Comparison of ENCODE assay signal across 16 mouse cellular contexts in genomic region chr9:34749877-34750276, GRCm38 (mm10).
A peak's percentile ranks its signal among the peaks of the same experiment; 100 is the strongest.
DNase-seq lines count a peak whose midpoint lies in the region; ATAC-seq and TF ChIP-seq lines count a peak whose summit lies in the region.
"Had no signal": no experiment of that assay in that cellular context is flagged by ENCODE, and none has a peak within 500 bp of the region (broad histone marks: within the 10 kb centered on the region; RNA-seq: fewer than 3 reads in every experiment).

No protein-coding gene starts in this region.

- no peaks in the 10 kb centered on the region for H3K9me3 ChIP-seq in heart, postnatal 0 days (replicated peaks; ENCODE audit: control insufficient read depth, low read length)
- H3K9me3 ChIP-seq in neural tube, embryonic 15.5 days (replicated peaks): no peaks in the 10 kb centered on the region
- H3K9me3 ChIP-seq: embryonic facial prominence, embryonic 13.5 days; limb, embryonic 10.5 days had no signal

- H3K27me3 ChIP-seq in heart, postnatal 0 days (ENCODE audit: control insufficient read depth, insufficient read depth, low read length): no peaks in the 10 kb centered on the region
- no peaks in the 10 kb centered on the region; the same call in 1 of the 2 replicates for H3K27me3 ChIP-seq in neural tube, embryonic 15.5 days (replicated peaks)
- H3K27me3 ChIP-seq: embryonic facial prominence, embryonic 13.5 days; Patski had no signal

- no peaks in the 10 kb centered on the region for H3K36me3 ChIP-seq in heart, postnatal 0 days (replicated peaks; ENCODE audit: control insufficient read depth, insufficient read depth, low read length)
- H3K36me3 ChIP-seq in neural tube, embryonic 15.5 days: no peaks in the 10 kb centered on the region
- H3K36me3 ChIP-seq: embryonic facial prominence, embryonic 13.5 days; limb, embryonic 10.5 days had no signal

- ATAC-seq in heart, postnatal 0 days (ENCODE audit: insufficient read depth, low read depth): no peak
- peak; percentile 16; the same call in 1 of the 2 replicates for ATAC-seq in neural tube, embryonic 15.5 days (ENCODE audit: low FRiP score)
- ATAC-seq: Patski had no signal

- intact Hi-C loops in heart, postnatal 25 days (cut with DNase I): loop anchor here (2.0 to 10.0 kb wide), 4 partner anchors 89 to 415 kb away; no protein-coding TSS in a partner anchor

- H3K4me3 ChIP-seq in heart, postnatal 0 days (ENCODE audit: low read depth, low read length): no peak overlapping the region
- no peak overlapping the region for H3K4me3 ChIP-seq in neural tube, embryonic 15.5 days (replicated peaks)
- H3K4me3 ChIP-seq: embryonic facial prominence, embryonic 13.5 days; limb, embryonic 10.5 days had no signal

- no peak overlapping the region for H3K4me2 ChIP-seq in heart, postnatal 0 days (ENCODE audit: low read depth, low read length)
- H3K4me2 ChIP-seq in neural tube, embryonic 15.5 days: no peak overlapping the region
- H3K4me2 ChIP-seq: embryonic facial prominence, embryonic 13.5 days had no signal

- TF ChIP-seq CTCF in heart, postnatal 0 days (IDR thresholded peaks at IDR 0.05; ENCODE audit: low read depth): no peak

- WGBS in heart, postnatal 0 days: 29% methylated on average over 4 of the region's 4 CpGs
- 42% methylated on average over 4 of the region's 4 CpGs for WGBS in neural tube, embryonic 15.5 days

- no peak overlapping the region for H3K9ac ChIP-seq in heart, postnatal 0 days (replicated peaks; ENCODE audit: low read depth, low read length)
- H3K9ac ChIP-seq in neural tube, embryonic 15.5 days (replicated peaks): no peak overlapping the region
- H3K9ac ChIP-seq: embryonic facial prominence, embryonic 13.5 days had no signal

- peaks cover 15% of the 10 kb centered on the region for H3K4me1 ChIP-seq in heart, postnatal 0 days (ENCODE audit: control insufficient read depth, insufficient read depth)
- peaks cover 16% of the 10 kb centered on the region for H3K4me1 ChIP-seq in neural tube, embryonic 15.5 days
- H3K4me1 ChIP-seq: embryonic facial prominence, embryonic 13.5 days had no signal

- peak; percentile 10 for DNase-seq in heart, postnatal 0 days (ENCODE audit: low spot score)
- DNase-seq in heart, postnatal 25 days (ENCODE audit: low spot score): no peak
- peak; percentile 48 to 53 for DNase-seq in right cerebral cortex, postnatal 10 days (ENCODE audit: low spot score in 2 of 2)
- DNase-seq in right cerebral cortex, postnatal 36 days (ENCODE audit: low spot score in 2 of 2): no peak
- DNase-seq in cerebellum, adult 9-10 months: peak; percentile 83
- DNase-seq in urinary bladder, adult 18-20 months (ENCODE audit: low spot score in 2 of 2): no peak
- no peak for DNase-seq in retina, postnatal 1 day
- DNase-seq: heart, adult 11 months; kidney, adult 9 months; thymus, postnatal 4 days had no signal

- peak overlapping the region; percentile 49; the same call in 1 of the 2 replicates for H3K27ac ChIP-seq in heart, postnatal 0 days (ENCODE audit: low read depth)
- no peak overlapping the region for H3K27ac ChIP-seq in neural tube, embryonic 15.5 days (replicated peaks)
- H3K27ac ChIP-seq: embryonic facial prominence, embryonic 13.5 days; limb, embryonic 10.5 days; macrophage; stomach, postnatal 0 days had no signal

- no peak for TF ChIP-seq EP300 in heart, postnatal 0 days (IDR thresholded peaks at IDR 0.05; ENCODE audit: low read depth)

Comparison
In these comparisons a context has a peak if more than half of its experiments do, and no peak if none do; other contexts are left out.
1. DNase-seq: peak in heart, postnatal 0 days (single experiment), right cerebral cortex, postnatal 10 days (2 of 2) and cerebellum, adult 9-10 months (single experiment); none in heart, postnatal 25 days (single experiment), right cerebral cortex, postnatal 36 days (0 of 2), urinary bladder, adult 18-20 months (0 of 2) and retina, postnatal 1 day (single experiment).